Mouse (Mus musculus): ENCODE measurements around the gene Olfr958. TPM values are rescaled to one million over a fixed set of nuclear protein-coding genes. Genes with fewer than 3 reads are reported as not detected.

Olfr958 gene
- polyA plus RNA-seq (2015; fragmentation: Nextera tagmentation; extraction: Ambion mirVana) = not detected in 2 replicates

GRCm38 (mm10) chr9:39553946-39554345 lies at the start of gene Olfr958:
Gene Olfr958, minus strand, starts transcription at chr9:39554054.
- Histone ChIP-seq H3K36me3 (no peaks in the 10 kb centered on the region), H3K27ac (no peak within 1 kb of the TSS), H3K27me3 (no peaks in the 10 kb centered on the region), H3K4me2 (replicated peaks) (no peak within 1 kb of the TSS), H3K4me1 (no peaks in the 10 kb centered on the region), H3K9ac (no peak within 1 kb of the TSS), H3K4me3 (no peak within 1 kb of the TSS), H3K9me3 (no peaks in the 10 kb centered on the region)
- WGBS = 43% methylated on average over 2 of the region's 2 CpGs
- peak; percentile 48 for ATAC-seq (ENCODE audit: low FRiP score, low read depth)

GRCm38 (mm10) chr9:39603333-39603845 lies 49.5 kb upstream of the Olfr958 start:
- peak overlapping the region; percentile 48 for H3K4me3 ChIP-seq
- whole genome bisulfite sequencing = under 1% methylated on average over 9 of the region's 9 CpGs

GRCm38 (mm10) chr9:39602536-39603332 lies 48.9 kb upstream of the Olfr958 start:
- H3K27ac ChIP-seq = peak overlapping the region; percentile 33; the same call in 1 of the 2 replicates
- ATAC-seq (ENCODE audit: low FRiP score, low read depth) = peak; percentile 66

More at GRCm38 (mm10) chr9:39603333-39603845, 49.5 kb upstream of the Olfr958 start:
- H3K4me1 ChIP-seq = peaks cover 9% of the 10 kb centered on the region; the same call in 1 of the 2 replicates
- H3K4me2 ChIP-seq (replicated peaks) = peak overlapping the region; percentile 71
- H3K27me3 ChIP-seq = no peaks in the 10 kb centered on the region
- H3K36me3 ChIP-seq = no peaks in the 10 kb centered on the region
- ATAC-seq (ENCODE audit: low FRiP score, low read depth) = peak; percentile 83
- peak overlapping the region; percentile 6; the same call in 1 of the 2 replicates for H3K27ac ChIP-seq
- H3K9me3 ChIP-seq = no peaks in the 10 kb centered on the region
- peak overlapping the region; percentile 57 for H3K9ac ChIP-seq

GRCm38 (mm10) chr9:39577050-39577449 lies 23.2 kb upstream of the Olfr958 start:
- no peak overlapping the region for H3K9ac ChIP-seq
- H3K36me3 ChIP-seq = no peaks in the 10 kb centered on the region
- WGBS = 87% methylated on average over 5 of the region's 5 CpGs
- no peak for ATAC-seq (ENCODE audit: low FRiP score, low read depth)
- no peak overlapping the region for H3K4me2 ChIP-seq (replicated peaks)
- H3K27me3 ChIP-seq = no peaks in the 10 kb centered on the region
- no peaks in the 10 kb centered on the region for H3K9me3 ChIP-seq
- no peaks in the 10 kb centered on the region for H3K4me1 ChIP-seq
- H3K4me3 ChIP-seq = no peak overlapping the region
- no peak overlapping the region for H3K27ac ChIP-seq

More at GRCm38 (mm10) chr9:39602536-39603332, 48.9 kb upstream of the Olfr958 start:
- H3K4me2 ChIP-seq (replicated peaks) = peak overlapping the region; percentile 71
- H3K9me3 ChIP-seq = no peaks in the 10 kb centered on the region
- H3K4me1 ChIP-seq = peaks cover 9% of the 10 kb centered on the region; the same call in 1 of the 2 replicates
- WGBS = under 1% methylated on average over 19 of the region's 19 CpGs
- no peaks in the 10 kb centered on the region for H3K27me3 ChIP-seq
- H3K4me3 ChIP-seq = peak overlapping the region; percentile 48
- H3K9ac ChIP-seq = peak overlapping the region; percentile 57
- no peaks in the 10 kb centered on the region for H3K36me3 ChIP-seq

- Histone ChIP-seq H3K4me3 (no peak within 1 kb of the TSS), H3K9ac (no peak within 1 kb of the TSS), H3K27ac (no peak within 1 kb of the TSS), H3K4me1 (no peaks in the 10 kb centered on the region), H3K4me2 (replicated peaks) (no peak within 1 kb of the TSS), H3K36me3 (no peaks in the 10 kb centered on the region), H3K27me3 (no peaks in the 10 kb centered on the region), H3K9me3 (no peaks in the 10 kb centered on the region)
- 68% methylated on average over 3 of the region's 3 CpGs for WGBS
- ATAC-seq (ENCODE audit: low FRiP score, low read depth) = no peak
These were observed 21.6 kb upstream of the Olfr958 start, which contains the start of gene Olfr959 for GRCm38 (mm10) chr9:39575469-39575868. Gene Olfr959, minus strand, starts transcription at chr9:39575569.

GRCm38 (mm10) chr9:39558349-39558647 lies 4.4 kb upstream of the Olfr958 start:
- Histone ChIP-seq H3K9ac (no peak overlapping the region), H3K27ac (no peak overlapping the region), H3K36me3 (no peaks in the 10 kb centered on the region), H3K4me2 (replicated peaks) (no peak overlapping the region), H3K9me3 (no peaks in the 10 kb centered on the region), H3K27me3 (no peaks in the 10 kb centered on the region), H3K4me3 (no peak overlapping the region), H3K4me1 (no peaks in the 10 kb centered on the region)
- no peak for ATAC-seq (ENCODE audit: low FRiP score, low read depth)

- no peak overlapping the region for H3K4me2 ChIP-seq (replicated peaks)
- no peaks in the 10 kb centered on the region for H3K4me1 ChIP-seq
- H3K27ac ChIP-seq = no peak overlapping the region
- no peaks in the 10 kb centered on the region for H3K9me3 ChIP-seq
- H3K27me3 ChIP-seq = no peaks in the 10 kb centered on the region
- H3K9ac ChIP-seq = no peak overlapping the region
- H3K36me3 ChIP-seq = no peaks in the 10 kb centered on the region
- 54% methylated on average over 3 of the region's 3 CpGs for WGBS
- no peak for ATAC-seq (ENCODE audit: low FRiP score, low read depth)
- no peak overlapping the region for H3K4me3 ChIP-seq
These were observed 3.9 kb upstream of the Olfr958 start for GRCm38 (mm10) chr9:39557529-39558348.

GRCm38 (mm10) chr9:39550806-39551205 lies 3.0 kb downstream of the Olfr958 start:
- Histone ChIP-seq H3K9me3 (no peaks in the 10 kb centered on the region), H3K9ac (no peak overlapping the region), H3K36me3 (no peaks in the 10 kb centered on the region), H3K4me3 (no peak overlapping the region), H3K4me1 (no peaks in the 10 kb centered on the region), H3K27ac (no peak overlapping the region), H3K27me3 (no peaks in the 10 kb centered on the region), H3K4me2 (replicated peaks) (no peak overlapping the region)
- ATAC-seq (ENCODE audit: low FRiP score, low read depth) = no peak
- 70% methylated on average over 5 of the region's 5 CpGs for WGBS

GRCm38 (mm10) chr9:39523616-39524285 lies 30.1 kb downstream of the Olfr958 start:
- Histone ChIP-seq H3K4me2 (replicated peaks) (no peak overlapping the region), H3K27ac (no peak overlapping the region), H3K4me1 (no peaks in the 10 kb centered on the region), H3K9me3 (no peaks in the 10 kb centered on the region), H3K27me3 (no peaks in the 10 kb centered on the region), H3K9ac (no peak overlapping the region), H3K36me3 (no peaks in the 10 kb centered on the region), H3K4me3 (no peak overlapping the region)
- ATAC-seq (ENCODE audit: low FRiP score, low read depth) = no peak
- WGBS = 47% methylated on average over 1 of the region's 1 CpGs

GRCm38 (mm10) chr9:39518595-39518994 lies 35.3 kb downstream of the Olfr958 start:
- H3K9ac ChIP-seq = no peak overlapping the region
- peak; percentile 69 for ATAC-seq (ENCODE audit: low FRiP score, low read depth)
- H3K9me3 ChIP-seq = no peaks in the 10 kb centered on the region
- no peak overlapping the region for H3K4me3 ChIP-seq
- H3K27me3 ChIP-seq = no peaks in the 10 kb centered on the region
- H3K4me1 ChIP-seq = peaks cover 4% of the 10 kb centered on the region
- no peak overlapping the region for H3K27ac ChIP-seq
- no peak overlapping the region for H3K4me2 ChIP-seq (replicated peaks)
- H3K36me3 ChIP-seq = no peaks in the 10 kb centered on the region

- H3K4me3 ChIP-seq = no peak within 1 kb of the TSS
- no peaks in the 10 kb centered on the region for H3K9me3 ChIP-seq
- 40% methylated on average over 3 of the region's 3 CpGs for WGBS
- no peak within 1 kb of the TSS for H3K9ac ChIP-seq
- H3K27me3 ChIP-seq = no peaks in the 10 kb centered on the region
- ATAC-seq (ENCODE audit: low FRiP score, low read depth) = peak; percentile 32; the same call in 1 of the 2 replicates
- H3K4me2 ChIP-seq (replicated peaks) = no peak within 1 kb of the TSS
- peaks cover 4% of the 10 kb centered on the region for H3K4me1 ChIP-seq
- no peaks in the 10 kb centered on the region for H3K36me3 ChIP-seq
- no peak within 1 kb of the TSS for H3K27ac ChIP-seq
These were observed 38.3 kb downstream of the Olfr958 start, which contains the start of gene Olfr957 for GRCm38 (mm10) chr9:39515531-39515930. Gene Olfr957, minus strand, starts transcription at chr9:39515809.

All from limb, embryonic 13.5 days (tissue).